Mouse (Mus musculus) heart, postnatal 0 days (tissue): ENCODE results near the gene Rnf10.

Source experiments
- CTCF ChIP-seq: IDR thresholded peaks from 2 replicates; pipeline ENCODE4 v1.5.1; 2016; ENCODE audit warnings: antibody characterized with exemption, control low read depth, low read depth
- EP300 ChIP-seq: IDR thresholded peaks from 2 replicates; pipeline ENCODE4 v1.6.1; 2016; ENCODE audit warnings: antibody characterized with exemption, low read depth

DNA sequence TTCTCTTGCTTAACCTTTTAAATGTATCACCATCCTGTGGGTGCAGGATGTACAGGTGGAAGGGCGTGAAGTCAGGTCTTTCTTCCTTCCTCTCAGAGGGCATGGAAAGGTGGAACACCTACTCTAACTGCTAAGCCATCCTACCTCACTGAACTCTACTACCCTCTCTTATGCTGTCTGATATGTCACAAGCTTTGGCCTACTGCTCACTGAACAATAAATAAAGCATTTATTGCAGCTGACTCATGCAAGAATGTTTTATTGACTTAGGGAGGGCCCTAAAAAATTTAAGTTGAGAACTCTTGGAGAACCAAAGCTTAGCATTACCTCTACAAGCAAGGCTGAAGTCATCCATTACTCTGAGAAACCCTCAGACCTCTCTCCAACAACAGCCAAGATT is 2.7 kb downstream of the Rnf10 start:
- no peak for TF ChIP-seq CTCF
- TF ChIP-seq EP300, result no peak
